Mouse (Mus musculus): ENCODE data around the gene Unc93a2.
"Not testable (repeated sequence)": the region's sequence is repeated elsewhere in the genome, so short reads cannot be mapped to it uniquely, and the experiment has no call there.

DNA sequence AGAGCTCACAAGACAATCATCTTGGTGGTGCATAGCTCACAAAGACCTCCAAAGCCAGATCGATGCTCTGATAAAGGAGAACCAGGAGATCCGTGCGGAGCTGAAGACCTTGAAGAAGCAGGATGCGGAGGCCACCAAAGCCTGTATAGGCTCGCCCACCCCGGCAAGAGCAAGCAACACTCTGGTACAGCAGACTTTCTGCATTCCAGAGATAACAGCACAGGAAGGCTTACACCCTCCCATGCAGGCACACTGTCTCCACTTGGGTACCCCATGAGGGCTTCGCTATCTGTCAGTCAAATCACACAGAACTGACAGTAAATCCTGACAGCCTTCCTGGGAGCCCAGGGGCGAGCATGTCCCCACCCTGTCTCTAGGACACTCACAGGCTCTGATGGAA is 58.8 kb downstream of the Unc93a2 start:
- TF ChIP-seq CTCF (IDR thresholded peaks at IDR 0.05); EP300 (IDR thresholded peaks at IDR 0.05; ENCODE audit: insufficient read depth, low read depth, low read length): not testable (repeated sequence)

All from heart, adult 2 months (tissue).